Mouse (Mus musculus): ENCODE data around the gene Ppp2r3d. TPM values are rescaled to one million over a fixed set of nuclear protein-coding genes. Genes with fewer than 3 reads are reported as not detected.
"Not testable (repeated sequence)": the region's sequence is repeated elsewhere in the genome, so short reads cannot be mapped to it uniquely, and the experiment has no call there.

Ppp2r3d gene
- 10 to 100 TPM; 83.5 to 95.9 TPM for total RNA-seq (2021)

- no peak for DNase-seq (ENCODE audit: low spot score in 2 of 2)
- intact Hi-C loops (cut with DNase I), result no loop called here
Measured at GRCm38 (mm10) chr9:124476096-124476902, at the start of gene Ppp2r3d. Gene Ppp2r3d (minus strand): TSS chr9:124476898.

DNA sequence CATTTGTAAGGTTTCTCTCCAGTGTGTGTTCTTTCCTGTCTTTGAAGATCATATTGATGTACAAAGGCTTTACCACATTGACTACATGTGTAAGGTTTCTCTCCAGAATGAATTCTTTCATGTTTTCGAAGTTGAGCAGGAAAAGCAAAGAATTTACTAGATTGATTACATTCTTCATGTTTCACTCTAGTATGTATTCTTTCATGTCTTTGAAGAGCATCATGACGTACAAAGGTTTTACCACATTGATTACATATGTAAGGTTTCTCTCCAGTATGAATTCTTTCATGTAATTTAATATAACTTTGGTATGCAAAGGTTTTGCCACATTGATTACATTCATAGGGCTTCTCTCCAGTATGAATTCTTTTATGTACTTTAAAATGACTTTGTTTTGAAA lies 17.0 kb upstream of the Ppp2r3d start, which contains the start of gene Gm21836:
Gene Gm21836, minus strand, starts transcription at position 101 of the 400 bp plus-strand sequence.
- DNase-seq (ENCODE audit: low spot score in 2 of 2); intact Hi-C loops (cut with DNase I): not testable (repeated sequence)

- intact Hi-C loops (cut with DNase I); DNase-seq (ENCODE audit: low spot score in 2 of 2): not testable (repeated sequence)
Measured at GRCm38 (mm10) chr9:124480361-124480980, 3.8 kb upstream of the Ppp2r3d start.

GRCm38 (mm10) chr9:124478081-124478480 lies 1.4 kb upstream of the Ppp2r3d start:
- intact Hi-C loops (cut with DNase I), result no loop called here
- DNase-seq (ENCODE audit: low spot score in 2 of 2), result peak; percentile 34 to 39

GRCm38 (mm10) chr9:124475689-124476088 lies 1.0 kb downstream of the Ppp2r3d start:
- DNase-seq (ENCODE audit: low spot score in 2 of 2), result no peak
- intact Hi-C loops (cut with DNase I), result no loop called here

- intact Hi-C loops (cut with DNase I), result no loop called here
- DNase-seq (ENCODE audit: low spot score in 2 of 2), result peak in 1 of 2 experiments; percentile 4
Measured at GRCm38 (mm10) chr9:124456572-124456971, 20.1 kb downstream of the Ppp2r3d start.

DNA sequence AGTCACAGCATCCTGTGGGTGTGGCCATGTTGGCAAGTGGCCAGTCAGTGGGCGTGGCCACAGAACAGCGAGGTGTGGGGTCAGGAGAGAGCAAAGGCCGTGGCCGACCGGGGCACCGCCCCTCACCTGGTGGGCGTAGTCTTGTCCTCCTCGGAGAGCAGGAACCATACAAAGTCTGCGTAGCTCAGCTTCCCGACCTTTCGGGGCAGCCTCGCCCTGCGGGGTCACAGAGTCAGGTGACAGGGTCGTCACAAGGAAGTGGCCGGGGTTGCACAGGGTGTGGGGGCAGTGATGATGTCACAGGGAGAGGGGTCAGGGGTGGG lies 34.2 kb downstream of the Ppp2r3d start:
- peak; percentile 1 to 10 for DNase-seq (ENCODE audit: low spot score in 2 of 2)
- intact Hi-C loops (cut with DNase I), result no loop called here

- DNase-seq (ENCODE audit: low spot score in 2 of 2), result peak in 1 of 2 experiments; percentile 2
- intact Hi-C loops (cut with DNase I), result no loop called here
Measured at GRCm38 (mm10) chr9:124441681-124442532, 34.8 kb downstream of the Ppp2r3d start.

DNA sequence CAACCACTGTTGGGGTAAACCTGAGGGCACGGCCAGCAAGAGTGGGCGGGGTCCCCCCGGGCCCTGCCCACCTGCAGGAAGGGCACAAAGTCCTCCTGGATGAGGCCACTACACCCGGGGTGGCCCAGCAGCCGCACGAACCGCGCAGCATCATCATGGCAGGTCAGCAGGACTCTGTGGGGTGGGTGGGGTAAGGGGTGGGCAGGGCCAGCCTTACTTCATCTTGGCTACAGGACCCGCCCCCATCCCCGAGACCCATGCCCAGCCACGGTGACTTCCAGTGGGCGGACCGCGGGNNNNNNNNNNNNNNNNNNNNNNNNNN lies 36.0 kb downstream of the Ppp2r3d start:
- DNase-seq (ENCODE audit: low spot score in 2 of 2), result no peak

GRCm38 (mm10) chr9:124439848-124440723 lies 36.6 kb downstream of the Ppp2r3d start:
- DNase-seq (ENCODE audit: low spot score in 2 of 2), result peak; percentile 4 to 7
- intact Hi-C loops (cut with DNase I), result no loop called here

More for the DNA sequence above, 36.0 kb downstream of the Ppp2r3d start:
- intact Hi-C loops (cut with DNase I), result no loop called here

GRCm38 (mm10) chr9:124439403-124439847 lies 37.3 kb downstream of the Ppp2r3d start:
- intact Hi-C loops (cut with DNase I), result no loop called here
- DNase-seq (ENCODE audit: low spot score in 2 of 2), result peak; percentile 2 to 3

GRCm38 (mm10) chr9:124438686-124439346 lies 37.9 kb downstream of the Ppp2r3d start:
- peak; percentile 2 to 4 for DNase-seq (ENCODE audit: low spot score in 2 of 2)
- intact Hi-C loops (cut with DNase I), result no loop called here

GRCm38 (mm10) chr9:124425411-124425885 lies 51.2 kb downstream of the Ppp2r3d start:
- intact Hi-C loops (cut with DNase I), result loop anchor here (5.0 kb wide), 1 partner anchor 143 kb away; no protein-coding TSS in a partner anchor
- DNase-seq (ENCODE audit: low spot score in 2 of 2), result peak; percentile 95 to 97

GRCm38 (mm10) chr9:124424542-124425410 lies 51.9 kb downstream of the Ppp2r3d start:
- intact Hi-C loops (cut with DNase I), result loop anchor here (5.0 kb wide), 1 partner anchor 142 kb away; no protein-coding TSS in a partner anchor
- peak; percentile 100 for DNase-seq (ENCODE audit: low spot score in 2 of 2)

DNA sequence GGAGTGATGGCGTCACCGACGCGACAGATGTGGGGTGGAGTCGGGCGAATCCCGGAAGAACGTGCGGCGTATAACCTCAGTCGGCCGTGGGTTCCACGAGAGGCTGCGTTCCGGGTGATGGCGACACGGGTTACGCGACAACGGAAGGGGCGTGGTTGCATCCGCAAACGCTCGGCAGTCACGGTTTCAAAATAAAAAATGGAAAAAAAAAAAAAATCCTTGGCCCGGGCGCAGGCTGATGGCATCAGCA lies 52.5 kb downstream of the Ppp2r3d start:
- no peak for DNase-seq (ENCODE audit: low spot score in 2 of 2)
- intact Hi-C loops (cut with DNase I), result no loop called here

- intact Hi-C loops (cut with DNase I), result no loop called here
- peak; percentile 98 to 99 for DNase-seq (ENCODE audit: low spot score in 2 of 2)
Measured at GRCm38 (mm10) chr9:124423552-124424291, 53.0 kb downstream of the Ppp2r3d start.

DNA sequence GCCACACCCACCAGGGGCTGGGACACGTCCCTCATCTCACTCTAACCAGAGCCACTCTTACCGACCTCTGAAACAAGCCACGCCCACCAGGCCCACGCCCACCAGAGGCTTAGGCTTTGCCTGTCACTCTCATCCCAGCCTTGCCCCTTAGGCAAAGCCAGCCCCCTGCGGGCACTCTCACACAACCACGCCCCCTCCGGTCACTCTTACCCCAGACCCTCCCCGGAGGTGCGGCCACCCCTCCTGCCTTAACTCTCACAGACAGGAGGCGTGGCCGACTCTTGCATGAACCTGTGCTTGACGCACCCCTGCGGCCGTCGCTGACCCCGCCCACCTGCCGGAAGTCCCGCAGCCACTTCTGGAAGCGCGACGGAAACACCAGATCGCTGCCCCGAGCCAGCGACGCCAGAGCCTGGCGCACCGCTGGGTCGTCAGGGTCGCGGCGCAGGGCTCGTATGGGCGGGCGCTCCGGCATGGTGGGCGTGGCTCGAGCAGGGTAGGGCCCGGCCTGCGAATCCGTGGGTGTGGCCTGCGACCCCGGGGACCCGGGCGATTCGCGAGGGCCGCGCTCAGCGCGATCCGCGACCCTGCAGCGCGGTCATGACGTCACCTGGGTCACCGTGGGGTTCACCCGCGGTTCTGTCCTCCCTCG lies 53.7 kb downstream of the Ppp2r3d start:
- intact Hi-C loops (cut with DNase I), result no loop called here
- peak; percentile 95 to 96 for DNase-seq (ENCODE audit: low spot score in 2 of 2)

Data from left cerebral cortex, postnatal 25 days (tissue).